Mouse (Mus musculus): ENCODE measurements around the gene AI467606.

The AI467606 gene

GRCm38 (mm10) chr7:127129638-127130037, 38.5 kb downstream of the AI467606 start:
- DNase-seq, result no peak

GRCm38 (mm10) chr7:127133125-127133524, 42.0 kb downstream of the AI467606 start:
- DNase-seq, result no peak

GRCm38 (mm10) chr7:127134821-127135447, 43.8 kb downstream of the AI467606 start:
- no peak for DNase-seq

- DNase-seq, result no peak
Measured at GRCm38 (mm10) chr7:127136181-127137071, 45.3 kb downstream of the AI467606 start.

GRCm38 (mm10) chr7:127137262-127138017, 46.3 kb downstream of the AI467606 start, which contains the start of gene Spn:
TSS of gene Spn (minus strand) at chr7:127137823.
- no peak for DNase-seq

- DNase-seq, result no peak
Measured at GRCm38 (mm10) chr7:127139100-127139499, 47.9 kb downstream of the AI467606 start.

- no peak for DNase-seq
Measured at GRCm38 (mm10) chr7:127139562-127139961, 48.4 kb downstream of the AI467606 start.

GRCm38 (mm10) chr7:127140623-127141404, 49.7 kb downstream of the AI467606 start:
- DNase-seq, result no peak

GRCm38 (mm10) chr7:127142214-127142613, 51.1 kb downstream of the AI467606 start:
- DNase-seq, result no peak

- DNase-seq, result no peak
Measured at GRCm38 (mm10) chr7:127142666-127143065, 51.5 kb downstream of the AI467606 start.

Measured in cerebellum, adult 11 months (tissue).